Mouse (Mus musculus) liver, adult 2 months (tissue): ENCODE measurements at regions not wholly inside any gene's neighbourhood (a gene's known extent, or its start where the extent isn't known, plus 50 kb on each side); places are given as distances from the start of the nearest gene placed in this dataset.
A peak's percentile ranks its signal among the peaks of the same experiment; 100 is the strongest.

Source experiments
- DNase-seq: peaks from one replicate; pipeline ENCODE4 v3.0.0-alpha.2; 2011; ENCODE audit warnings: low read depth, low spot score; ENCODE audit errors: extremely low read depth
- H3K27ac ChIP-seq: fragments of 200-500 bp; replicated peaks from 2 replicates; pipeline ENCODE4 v1.5.1; 2012; ENCODE audit warnings: low read depth, mild to moderate bottlenecking, control low read depth, inconsistent platforms, low read length; ENCODE audit not compliant: insufficient read depth
- H3K27me3 ChIP-seq: fragments of 200-500 bp; 2 replicates; pipeline ENCODE4 v1.6.1; 2012; ENCODE audit warnings: mild to moderate bottlenecking, moderate library complexity, low read length, inconsistent platforms; ENCODE audit not compliant: control insufficient read depth, insufficient read depth
- H3K36me3 ChIP-seq: fragments of 200-500 bp; 2 replicates; pipeline ENCODE4 v1.6.1; 2012; ENCODE audit warnings: low read length, inconsistent platforms; ENCODE audit not compliant: control insufficient read depth, insufficient read depth
- H3K4me1 ChIP-seq: fragments of 200-500 bp; 2 replicates; pipeline ENCODE4 v1.6.1; 2011; ENCODE audit warnings: low read length; ENCODE audit not compliant: control insufficient read depth, insufficient read depth
- H3K4me3 ChIP-seq: fragments of 200-500 bp; 2 replicates; pipeline ENCODE4 v1.5.1; 2011; ENCODE audit warnings: low read depth, mild to moderate bottlenecking, control low read depth, low read length, moderate library complexity; ENCODE audit not compliant: insufficient read depth
- H3K79me2 ChIP-seq: fragments of 200-500 bp; 2 replicates; pipeline ENCODE4 v1.6.1; 2012; ENCODE audit warnings: inconsistent platforms, mild to moderate bottlenecking, low read length, moderate library complexity; ENCODE audit not compliant: control insufficient read depth, insufficient read depth
- H3K9ac ChIP-seq: fragments of 200-500 bp; 2 replicates; pipeline ENCODE4 v1.6.1; 2012; ENCODE audit warnings: low read depth, mild to moderate bottlenecking, control low read depth, inconsistent platforms, low read length
- CTCF ChIP-seq: fragments of 200-500 bp; IDR thresholded peaks from 2 replicates; pipeline ENCODE4 v1.5.1; 2011; ENCODE audit warnings: low read depth, low read length, control low read depth
- POLR2A ChIP-seq: fragments of 200-500 bp; IDR thresholded peaks from 2 replicates; pipeline ENCODE4 v1.6.1; 2011; ENCODE audit warnings: low read length, control low read depth; ENCODE audit not compliant: insufficient read depth; ENCODE audit errors: extremely low read depth
- WGBS: fragments of 180-500 bp; shearing (Covaris S2); methylation state at CpG from one replicate; pipeline ENCODE4 v1.1.7; 2018; 5-methylcytosine and 5-hydroxymethylcytosine counted together

- DNase-seq = no peak
- Histone ChIP-seq H3K4me3 (no peak overlapping the region), H3K36me3 (no peaks in the 10 kb centered on the region), H3K4me1 (no peaks in the 10 kb centered on the region), H3K27ac (no peak overlapping the region), H3K79me2 (no peaks in the 10 kb centered on the region), H3K27me3 (no peaks in the 10 kb centered on the region), H3K9ac (no peak overlapping the region)
- WGBS = 94% methylated on average over 3 of the region's 3 CpGs
- no peak for TF ChIP-seq CTCF
- no peak for TF ChIP-seq POLR2A
Measured at GRCm38 (mm10) chr12:99639118-99639517, 75.7 kb upstream of the Foxn3 start.

GRCm38 (mm10) chr12:99637986-99638385 is 74.6 kb upstream of the Foxn3 start:
- Histone ChIP-seq H3K79me2 (no peaks in the 10 kb centered on the region), H3K9ac (no peak overlapping the region), H3K4me3 (no peak overlapping the region), H3K27me3 (no peaks in the 10 kb centered on the region), H3K36me3 (no peaks in the 10 kb centered on the region), H3K27ac (no peak overlapping the region), H3K4me1 (no peaks in the 10 kb centered on the region)
- no peak for DNase-seq
- no peak for TF ChIP-seq POLR2A
- TF ChIP-seq CTCF = no peak
- WGBS = 65% methylated on average over 5 of the region's 5 CpGs

GRCm38 (mm10) chr12:99636234-99636633 is 72.9 kb upstream of the Foxn3 start:
- no peak overlapping the region for H3K9ac ChIP-seq
- peak; percentile 13; the same call in 1 of the 2 replicates for TF ChIP-seq CTCF
- TF ChIP-seq POLR2A = no peak
- H3K79me2 ChIP-seq = no peaks in the 10 kb centered on the region
- no peaks in the 10 kb centered on the region for H3K36me3 ChIP-seq
- DNase-seq = no peak
- no peak overlapping the region for H3K27ac ChIP-seq
- 89% methylated on average over 3 of the region's 3 CpGs for WGBS
- H3K4me3 ChIP-seq = no peak overlapping the region
- no peaks in the 10 kb centered on the region for H3K27me3 ChIP-seq
- no peaks in the 10 kb centered on the region for H3K4me1 ChIP-seq

GRCm38 (mm10) chr12:99635361-99635760 is 72.0 kb upstream of the Foxn3 start:
- Histone ChIP-seq H3K4me1 (no peaks in the 10 kb centered on the region), H3K79me2 (no peaks in the 10 kb centered on the region), H3K27ac (no peak overlapping the region), H3K36me3 (no peaks in the 10 kb centered on the region), H3K9ac (no peak overlapping the region), H3K27me3 (no peaks in the 10 kb centered on the region), H3K4me3 (no peak overlapping the region)
- TF ChIP-seq POLR2A (no peak), CTCF (no peak)
- DNase-seq = no peak
- 82% methylated on average over 4 of the region's 4 CpGs for WGBS

GRCm38 (mm10) chr12:99634726-99635125 is 71.3 kb upstream of the Foxn3 start:
- TF ChIP-seq POLR2A (no peak), CTCF (no peak)
- Histone ChIP-seq H3K79me2 (no peaks in the 10 kb centered on the region), H3K27me3 (no peaks in the 10 kb centered on the region), H3K27ac (no peak overlapping the region), H3K36me3 (no peaks in the 10 kb centered on the region), H3K4me1 (no peaks in the 10 kb centered on the region), H3K4me3 (no peak overlapping the region), H3K9ac (no peak overlapping the region)
- 95% methylated on average over 4 of the region's 4 CpGs for WGBS
- no peak for DNase-seq

GRCm38 (mm10) chr12:99633678-99634077 is 70.3 kb upstream of the Foxn3 start:
- no peak for DNase-seq
- no peak overlapping the region for H3K9ac ChIP-seq
- H3K4me1 ChIP-seq = no peaks in the 10 kb centered on the region
- 60% methylated on average over 10 of the region's 10 CpGs for WGBS
- no peaks in the 10 kb centered on the region for H3K36me3 ChIP-seq
- no peaks in the 10 kb centered on the region for H3K27me3 ChIP-seq
- no peak overlapping the region for H3K27ac ChIP-seq
- no peak overlapping the region for H3K4me3 ChIP-seq
- TF ChIP-seq CTCF (no peak), POLR2A (no peak)
- no peaks in the 10 kb centered on the region for H3K79me2 ChIP-seq
